Mouse (Mus musculus): ENCODE data around the gene Cdsn.

Gene Cdsn

DNA sequence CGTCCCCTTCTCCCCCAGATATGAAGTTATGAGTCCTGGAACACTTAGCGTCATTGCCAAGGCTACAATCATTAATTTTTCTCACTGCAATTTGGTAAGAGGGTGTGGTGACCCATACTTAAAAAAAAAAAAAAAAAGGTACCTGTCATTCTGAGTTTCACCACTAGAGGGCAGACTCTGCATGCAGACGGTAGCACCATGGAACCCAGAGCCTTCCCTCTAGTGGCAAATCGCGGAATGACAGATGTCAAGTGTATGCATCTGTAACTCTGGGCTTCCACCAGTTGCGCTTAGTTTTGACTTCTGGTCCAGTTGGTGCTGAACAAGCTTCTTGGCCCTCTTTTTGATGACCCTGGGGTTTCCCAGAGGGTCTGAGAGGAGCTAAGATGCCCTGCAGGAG is 26.3 kb downstream of the Cdsn start:
- DNase-seq = peak; percentile 93

- DNase-seq = peak; percentile 74
These were observed 31.0 kb downstream of the Cdsn start for GRCm38 (mm10) chr17:35582900-35583299.

DNA sequence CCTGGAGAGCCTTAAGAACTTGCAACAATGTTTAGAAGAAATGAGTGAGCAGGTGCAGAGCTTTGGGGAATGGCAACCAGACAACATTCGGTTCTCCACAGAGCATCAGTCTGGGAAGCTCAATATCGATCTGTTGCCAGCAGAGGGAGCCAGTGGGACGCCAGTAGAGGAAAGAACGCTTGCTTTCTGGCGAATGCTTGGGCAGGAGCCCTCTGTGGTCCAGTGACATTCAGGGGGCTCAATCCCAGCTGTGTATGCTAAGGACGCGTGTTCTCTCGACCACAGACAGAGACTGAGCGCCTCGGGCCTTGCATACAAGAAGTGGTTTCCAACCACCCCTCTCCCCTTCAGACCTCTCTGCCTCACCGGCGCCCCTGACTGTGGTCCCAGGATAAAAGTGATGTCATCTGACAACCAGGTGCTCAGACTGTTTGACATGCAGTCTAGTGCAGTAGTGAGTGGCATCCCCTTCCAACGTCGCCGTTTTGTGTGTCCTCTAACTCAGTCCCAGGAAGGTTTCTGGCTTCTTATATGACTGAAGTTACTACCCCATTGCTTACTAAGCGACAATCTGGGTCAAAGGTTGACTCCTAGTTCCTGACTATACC is 32.5 kb downstream of the Cdsn start:
- DNase-seq = peak; percentile 92

GRCm38 (mm10) chr17:35587291-35587690 is 35.4 kb downstream of the Cdsn start:
- DNase-seq = no peak

DNA sequence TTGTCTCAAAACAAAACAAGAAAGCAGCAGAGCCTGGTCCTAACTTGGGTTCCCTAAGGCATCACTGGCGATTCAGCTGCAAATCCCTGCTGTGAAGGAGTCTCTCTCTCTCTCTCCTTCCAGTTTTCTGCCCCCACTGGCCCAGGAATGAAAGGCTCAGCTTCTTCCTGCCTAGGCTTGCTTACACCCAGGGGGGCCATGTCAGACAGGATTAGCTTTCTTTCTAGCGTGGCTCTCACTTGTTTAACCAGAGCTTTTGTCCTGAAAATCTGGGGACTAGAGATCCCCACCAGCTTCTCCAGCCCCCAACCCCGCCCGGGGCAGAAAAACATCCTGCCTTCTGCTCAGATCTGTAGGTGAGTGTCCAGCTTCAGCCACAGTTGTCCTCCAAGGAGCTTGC is 36.5 kb downstream of the Cdsn start:
- no peak for DNase-seq

DNA sequence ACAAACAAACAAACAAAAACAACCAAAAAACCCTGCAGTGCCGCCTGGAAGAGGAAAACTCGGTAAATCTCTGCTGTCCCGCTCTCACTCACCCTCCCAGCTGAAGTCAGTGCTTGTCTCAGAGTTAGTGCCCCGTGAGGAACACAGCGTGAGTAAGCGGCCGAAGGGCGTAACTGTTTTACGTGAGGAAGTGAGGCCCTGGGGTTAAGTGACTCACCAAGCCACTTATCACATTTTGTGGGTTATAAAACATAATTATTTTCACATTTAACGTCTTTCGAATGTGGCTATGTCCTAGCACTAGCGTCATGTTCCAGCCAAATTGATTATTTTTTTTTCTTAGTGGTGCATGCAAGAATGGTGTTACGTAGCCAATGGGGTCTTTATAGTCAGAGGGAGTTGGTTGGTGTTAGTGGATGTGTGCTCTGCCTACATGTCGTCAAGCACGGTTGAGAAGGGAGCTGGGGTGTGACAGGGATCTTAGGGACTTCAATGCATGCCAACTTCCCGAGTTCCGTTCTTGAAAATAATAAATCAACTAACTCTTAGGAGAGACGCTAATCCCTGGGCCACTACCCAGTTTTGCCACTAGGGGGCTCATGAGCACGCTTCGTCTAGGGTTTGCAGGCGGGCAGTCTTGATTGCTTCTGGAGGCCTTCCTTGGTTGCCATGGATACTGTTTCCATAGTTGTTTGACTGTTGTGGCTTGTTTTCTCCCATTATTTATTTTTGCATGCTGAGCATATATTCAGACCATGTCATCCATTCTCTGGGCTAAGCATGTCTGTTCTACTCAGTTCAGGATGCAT is 38.7 kb downstream of the Cdsn start:
- DNase-seq = peak; percentile 85

DNA sequence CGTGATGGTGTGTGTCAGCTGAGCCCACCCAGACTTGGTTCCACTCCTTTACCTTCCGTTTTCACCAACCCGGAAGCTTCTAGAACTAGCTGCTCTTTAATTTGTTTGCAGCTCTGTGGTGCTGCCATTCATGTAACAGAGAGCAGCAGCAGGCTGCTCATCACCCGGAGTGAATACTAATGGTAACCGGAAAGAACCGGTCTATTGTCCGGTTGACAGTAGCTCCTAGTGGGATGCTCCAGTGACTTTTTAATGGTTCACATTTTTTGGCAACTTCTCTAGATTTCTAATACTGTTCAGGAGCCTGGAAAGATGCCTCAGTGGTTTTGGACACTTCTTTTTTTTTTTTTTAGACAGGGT is 39.3 kb downstream of the Cdsn start:
- no peak for DNase-seq

GRCm38 (mm10) chr17:35591731-35592130 is 39.8 kb downstream of the Cdsn start:
- no peak for DNase-seq

GRCm38 (mm10) chr17:35592131-35592530 is 40.2 kb downstream of the Cdsn start:
- DNase-seq = no peak

- DNase-seq = no peak
These were observed 41.9 kb downstream of the Cdsn start for GRCm38 (mm10) chr17:35593786-35594185.

- no peak for DNase-seq
These were observed 42.5 kb downstream of the Cdsn start for GRCm38 (mm10) chr17:35594456-35594855.

DNA sequence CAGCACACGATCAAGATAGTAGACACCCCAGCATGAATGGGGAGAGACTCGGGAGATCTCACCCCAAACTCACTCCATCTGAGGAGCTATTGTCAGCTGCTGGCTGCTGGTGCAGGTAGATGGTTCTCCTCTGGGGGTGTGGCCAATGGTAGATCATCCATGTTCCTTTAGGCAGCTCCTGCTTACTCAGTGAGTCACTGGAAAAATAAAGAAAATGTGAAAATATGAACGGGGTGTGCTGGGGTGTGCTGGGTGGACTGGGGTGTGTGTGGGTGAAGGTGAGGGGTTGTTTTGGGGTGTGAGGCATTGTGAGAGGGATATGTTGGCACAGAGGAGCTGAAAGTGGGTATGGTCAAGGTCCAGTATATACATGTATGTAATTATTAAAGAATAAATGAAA is 45.5 kb downstream of the Cdsn start:
- DNase-seq = no peak

GRCm38 (mm10) chr17:35601249-35601648 is 49.3 kb downstream of the Cdsn start, which contains the start of gene Sfta2:
Sfta2 (plus strand) TSS chr17:35601549.
- no peak for DNase-seq

DNA sequence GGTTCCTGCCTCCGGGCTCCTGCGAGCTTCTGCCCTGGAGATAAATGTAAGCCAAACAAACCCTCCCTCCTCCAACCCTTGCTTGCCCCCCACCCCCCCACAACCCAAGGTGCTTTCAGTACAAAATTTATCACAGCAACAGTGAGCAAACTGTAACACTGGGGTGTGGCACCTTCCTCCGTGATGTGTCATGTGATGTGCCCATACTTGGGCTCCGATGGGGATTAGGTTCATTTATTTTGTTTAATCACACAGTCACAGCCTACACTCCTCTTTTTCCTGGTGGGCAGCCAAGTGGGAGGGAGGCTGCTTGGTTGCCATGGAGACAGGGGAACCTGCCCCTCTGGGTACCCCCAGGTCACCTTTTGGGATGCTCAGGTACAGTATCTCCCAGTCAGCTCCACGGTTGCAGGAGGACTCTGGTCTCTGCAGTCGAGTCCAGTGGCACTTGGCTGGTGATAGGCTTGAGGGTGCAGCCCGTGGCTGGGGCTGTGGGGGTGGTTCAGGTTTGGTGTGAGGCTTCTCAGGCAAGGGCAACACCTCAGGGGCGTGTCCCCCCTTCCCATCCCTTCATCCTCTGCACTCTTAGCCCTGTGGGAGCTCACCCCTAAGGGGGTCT is 49.9 kb downstream of the Cdsn start:
- no peak for DNase-seq
